Comparison of ENCODE assay signal across 8 mouse cellular contexts in the genomic region with DNA sequence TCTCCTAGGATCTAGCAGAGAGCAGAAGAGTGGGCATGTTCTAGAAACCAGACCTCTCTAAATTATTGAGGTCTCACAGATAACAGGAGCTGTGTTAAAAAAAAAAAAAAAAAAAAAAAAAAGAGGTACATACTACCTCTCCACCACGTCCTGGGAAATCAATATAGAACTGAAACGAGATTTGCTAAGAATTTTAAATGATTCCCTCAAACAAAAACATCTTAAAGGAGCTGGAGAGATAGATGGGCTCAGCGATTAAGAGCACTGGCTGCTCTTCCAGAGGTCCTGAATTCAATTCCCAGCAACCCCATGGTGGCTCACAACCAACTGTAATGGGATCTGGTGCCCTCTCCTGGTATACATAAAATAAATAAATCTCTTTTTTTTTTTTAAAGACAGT. TPM values are rescaled to one million over a fixed set of nuclear protein-coding genes. Genes with fewer than 3 reads are reported as not detected.
DNase-seq lines count a peak whose midpoint lies in the region; ATAC-seq and TF ChIP-seq lines count a peak whose summit lies in the region.

No protein-coding gene starts in this region.

- ATAC-seq in embryonic facial prominence, embryonic 12.5 days (ENCODE audit: insufficient number of reproducible peaks, insufficient read depth, low FRiP score, low TSS enrichment): no peak
- no peak for ATAC-seq in intestine, postnatal 0 days

- no peaks in the 10 kb centered on the region for H3K27me3 ChIP-seq in embryonic facial prominence, embryonic 12.5 days
- no peaks in the 10 kb centered on the region for H3K27me3 ChIP-seq in intestine, postnatal 0 days (replicated peaks; ENCODE audit: control insufficient read depth, insufficient read depth, low read length)
- no peaks in the 10 kb centered on the region for H3K27me3 ChIP-seq in thymus, adult 2 months (ENCODE audit: control insufficient read depth, insufficient read depth, low read length)

- H3K36me3 ChIP-seq in embryonic facial prominence, embryonic 12.5 days: no peaks in the 10 kb centered on the region
- H3K36me3 ChIP-seq in intestine, postnatal 0 days (ENCODE audit: control insufficient read depth, insufficient read depth): no peaks in the 10 kb centered on the region
- no peaks in the 10 kb centered on the region for H3K36me3 ChIP-seq in thymus, adult 2 months (ENCODE audit: control insufficient read depth, insufficient read depth, low read length)

- peak overlapping the region; percentile 70 for H3K4me3 ChIP-seq in lung, adult 2 months (replicated peaks; ENCODE audit: extremely low read depth, low read depth, low read length)
- H3K4me3 ChIP-seq in embryonic facial prominence, embryonic 12.5 days: peak overlapping the region; percentile 51
- H3K4me3 ChIP-seq in intestine, postnatal 0 days (ENCODE audit: low read depth, low read length): peak overlapping the region; percentile 61
- H3K4me3 ChIP-seq in olfactory bulb, adult 2 months (ENCODE audit: insufficient read depth, low read depth, low read length): no peak overlapping the region
- no peak overlapping the region for H3K4me3 ChIP-seq in thymus, adult 2 months (ENCODE audit: control insufficient read depth, insufficient read depth, low read length)

- no peak for TF ChIP-seq POLR2A in lung, adult 2 months (IDR thresholded peaks at IDR 0.05; ENCODE audit: borderline replicate concordance, extremely low read depth, low read depth, low read length)
- TF ChIP-seq POLR2A in olfactory bulb, adult 2 months (IDR thresholded peaks at IDR 0.05; ENCODE audit: insufficient read depth, low read depth, low read length): no peak
- TF ChIP-seq POLR2A in thymus, adult 2 months (IDR thresholded peaks at IDR 0.05; ENCODE audit: control insufficient read depth, extremely low read depth, insufficient read depth, low read length, poor library complexity): no peak

- H3K4me2 ChIP-seq in embryonic facial prominence, embryonic 12.5 days (replicated peaks): peak overlapping the region; percentile 44
- H3K4me2 ChIP-seq in intestine, postnatal 0 days (replicated peaks; ENCODE audit: low read depth): peak overlapping the region; percentile 76

- peak overlapping the region; percentile 46 for H3K9ac ChIP-seq in embryonic facial prominence, embryonic 12.5 days
- H3K9ac ChIP-seq in intestine, postnatal 0 days (ENCODE audit: low read depth, low read length): peak overlapping the region; percentile 54; the same call in 1 of the 2 replicates

- no peak for TF ChIP-seq CTCF in lung, adult 2 months (IDR thresholded peaks at IDR 0.05; ENCODE audit: insufficient read depth, low read length)
- TF ChIP-seq CTCF in intestine, postnatal 0 days (IDR thresholded peaks at IDR 0.05; ENCODE audit: low read depth): peak; percentile 42
- TF ChIP-seq CTCF in olfactory bulb, adult 2 months (IDR thresholded peaks at IDR 0.05; ENCODE audit: insufficient read depth, low read depth, low read length): no peak
- no peak for TF ChIP-seq CTCF in thymus, adult 2 months (IDR thresholded peaks at IDR 0.05; ENCODE audit: borderline replicate concordance, control insufficient read depth, extremely low read depth, insufficient read depth, low read length, poor library complexity)

- DNase-seq in lung, adult 2 months: no peak
- DNase-seq in lung, adult 18-20 months: no peak
- DNase-seq in thymus, adult 2 months: no peak
- DNase-seq in urinary bladder, postnatal 25 days (ENCODE audit: low spot score): no peak
- DNase-seq in c-Kit-positive CD71-positive TER-119-positive erythroid progenitor cells, embryonic 14.5 days (ENCODE audit: low spot score): no peak

- WGBS in lung, adult 2 months: 48% methylated on average over 3 of the region's 3 CpGs
- WGBS in embryonic facial prominence, embryonic 12.5 days: 65% methylated on average over 3 of the region's 3 CpGs
- 41% methylated on average over 3 of the region's 3 CpGs for WGBS in intestine, postnatal 0 days
- WGBS in olfactory bulb, adult 2 months: 53% methylated on average over 3 of the region's 3 CpGs
- WGBS in thymus, adult 2 months: 67% methylated on average over 3 of the region's 3 CpGs

- H3K4me1 ChIP-seq in lung, adult 2 months (ENCODE audit: control insufficient read depth, insufficient read depth, low read length): peaks cover 7% of the 10 kb centered on the region; the same call in 1 of the 2 replicates
- H3K4me1 ChIP-seq in embryonic facial prominence, embryonic 12.5 days: peaks cover 3% of the 10 kb centered on the region
- H3K4me1 ChIP-seq in intestine, postnatal 0 days (replicated peaks; ENCODE audit: control insufficient read depth, insufficient read depth, low read length): no peaks in the 10 kb centered on the region; the same call in 1 of the 2 replicates
- H3K4me1 ChIP-seq in olfactory bulb, adult 2 months (ENCODE audit: control insufficient read depth, insufficient read depth, low read length): no peaks in the 10 kb centered on the region
- H3K4me1 ChIP-seq in thymus, adult 2 months (replicated peaks; ENCODE audit: control insufficient read depth, insufficient read depth, low read length): no peaks in the 10 kb centered on the region

- no peaks in the 10 kb centered on the region for H3K9me3 ChIP-seq in embryonic facial prominence, embryonic 12.5 days
- H3K9me3 ChIP-seq in intestine, postnatal 0 days (ENCODE audit: control insufficient read depth): no peaks in the 10 kb centered on the region

- H3K27ac ChIP-seq in embryonic facial prominence, embryonic 12.5 days: peak overlapping the region; percentile 87
- H3K27ac ChIP-seq in intestine, postnatal 0 days (ENCODE audit: low read depth, low read length): peak overlapping the region; percentile 93
- H3K27ac ChIP-seq in olfactory bulb, adult 2 months (ENCODE audit: insufficient read depth, low read depth, low read length): peak overlapping the region; percentile 95; the same call in 1 of the 2 replicates
- no peak overlapping the region for H3K27ac ChIP-seq in thymus, adult 2 months (ENCODE audit: control insufficient read depth, insufficient read depth, low read length)

RNA-seq across cellular contexts. Expression of a gene that starts 1.1 kb away (rescaled TPM):
- polyA plus RNA-seq in lung, adult 2 months (2012; rRNA removed): 147 and 180 TPM in 2 replicates
- polyA plus RNA-seq in embryonic facial prominence, embryonic 12.5 days (2016; fragmentation: Nextera tagmentation; extraction: Ambion mirVana): 78.4 and 83.3 TPM in 2 replicates
- polyA plus RNA-seq in intestine, postnatal 0 days (2015; fragmentation: Nextera tagmentation; extraction: Ambion mirVana): 34.9 and 35.0 TPM in 2 replicates
- not detected in 2 replicates for polyA plus RNA-seq in olfactory bulb, adult 2 months (2012; ENCODE audit: insufficient read depth, insufficient read length, low replicate concordance, missing spikeins)
- polyA plus RNA-seq in thymus, adult 2 months (2012; rRNA removed): 99.7 and 131 TPM in 2 replicates

RNA-seq across cellular contexts. Expression of a gene that starts 1.1 kb away (rescaled TPM):
- polyA plus RNA-seq in lung, adult 2 months (2012; rRNA removed): 14.2 and 17.8 TPM in 2 replicates
- 46.6 and 46.9 TPM in 2 replicates for polyA plus RNA-seq in embryonic facial prominence, embryonic 12.5 days (2016; fragmentation: Nextera tagmentation; extraction: Ambion mirVana)
- 13.3 and 14.8 TPM in 2 replicates for polyA plus RNA-seq in intestine, postnatal 0 days (2015; fragmentation: Nextera tagmentation; extraction: Ambion mirVana)
- not detected in 2 replicates for polyA plus RNA-seq in olfactory bulb, adult 2 months (2012; ENCODE audit: insufficient read depth, insufficient read length, low replicate concordance, missing spikeins)
- polyA plus RNA-seq in thymus, adult 2 months (2012; rRNA removed): 23.7 and 28.1 TPM in 2 replicates

RNA-seq across cellular contexts. Expression of a gene that starts 44.8 kb away (rescaled TPM):
- polyA plus RNA-seq in lung, adult 2 months (2012; rRNA removed): 101 and 113 TPM in 2 replicates
- polyA plus RNA-seq in embryonic facial prominence, embryonic 12.5 days (2016; fragmentation: Nextera tagmentation; extraction: Ambion mirVana): 48.7 and 50.0 TPM in 2 replicates
- 74.2 and 78.1 TPM in 2 replicates for polyA plus RNA-seq in intestine, postnatal 0 days (2015; fragmentation: Nextera tagmentation; extraction: Ambion mirVana)
- not detected in 2 replicates for polyA plus RNA-seq in olfactory bulb, adult 2 months (2012; ENCODE audit: insufficient read depth, insufficient read length, low replicate concordance, missing spikeins)
- polyA plus RNA-seq in thymus, adult 2 months (2012; rRNA removed): 221 and 282 TPM in 2 replicates

RNA-seq across cellular contexts. Expression of a gene that starts 56.5 kb away (rescaled TPM):
- polyA plus RNA-seq in lung, adult 2 months (2012; rRNA removed): 74.0 and 78.7 TPM in 2 replicates
- 24.6 and 25.0 TPM in 2 replicates for polyA plus RNA-seq in embryonic facial prominence, embryonic 12.5 days (2016; fragmentation: Nextera tagmentation; extraction: Ambion mirVana)
- 13.0 and 13.8 TPM in 2 replicates for polyA plus RNA-seq in intestine, postnatal 0 days (2015; fragmentation: Nextera tagmentation; extraction: Ambion mirVana)
- not detected in 2 replicates for polyA plus RNA-seq in olfactory bulb, adult 2 months (2012; ENCODE audit: insufficient read depth, insufficient read length, low replicate concordance, missing spikeins)
- polyA plus RNA-seq in thymus, adult 2 months (2012; rRNA removed): 98.6 and 107 TPM in 2 replicates

Comparison
In these comparisons a context has a peak if more than half of its experiments do, and no peak if none do; other contexts are left out.
1. H3K4me3 ChIP-seq: peak in lung, adult 2 months (single experiment), embryonic facial prominence, embryonic 12.5 days (single experiment) and intestine, postnatal 0 days (single experiment); none in olfactory bulb, adult 2 months (single experiment) and thymus, adult 2 months (single experiment).
2. RNA of a gene that starts 1.1 kb away (polyA plus RNA-seq): 147 to 180 TPM in lung, adult 2 months, 99.7 to 131 TPM in thymus, adult 2 months, 78.4 to 83.3 TPM in embryonic facial prominence, embryonic 12.5 days and 34.9 to 35.0 TPM in intestine, postnatal 0 days; not detected in olfactory bulb, adult 2 months; every median in the first group is over 10 times any median in the second.
3. RNA of a gene that starts 44.8 kb away (polyA plus RNA-seq): 221 to 282 TPM in thymus, adult 2 months, 101 to 113 TPM in lung, adult 2 months, 74.2 to 78.1 TPM in intestine, postnatal 0 days and 48.7 to 50.0 TPM in embryonic facial prominence, embryonic 12.5 days; not detected in olfactory bulb, adult 2 months; every median in the first group is over 10 times any median in the second.